Mouse (Mus musculus): ENCODE results near the gene Golga1. TPM values are rescaled to one million over a fixed set of nuclear protein-coding genes. Genes with fewer than 3 reads are reported as not detected.

The Golga1 gene
- total and polyA plus RNA-seq, 3 experiments = 1.9 to 29.4 (median 26.7) TPM

DNA sequence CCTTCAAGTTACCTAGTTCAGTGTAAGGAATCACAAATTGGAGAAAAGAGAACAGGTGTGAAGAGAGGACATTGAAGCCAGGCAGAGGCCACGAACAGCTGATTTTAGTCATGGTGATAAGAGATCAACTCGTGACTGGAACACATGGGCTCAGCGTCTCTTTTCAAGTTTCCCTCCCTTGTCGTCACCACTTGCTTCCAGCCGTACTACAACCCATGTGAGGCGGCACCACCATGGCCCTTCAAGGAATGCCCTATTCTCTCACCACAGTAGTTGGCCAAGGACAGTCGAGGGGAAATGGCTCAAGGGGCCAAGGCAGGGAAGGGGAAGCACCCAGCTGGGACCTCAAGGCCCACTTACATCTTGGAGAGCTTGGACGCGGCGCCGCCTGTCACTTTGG, 61.0 kb downstream of the Golga1 start:
- no peaks in the 10 kb centered on the region for H3K9me3 ChIP-seq (replicated peaks)
- ATAC-seq (ENCODE audit: extremely low read depth, insufficient number of reproducible peaks, low FRiP score, poor library complexity, severe bottlenecking) = no peak
- no peaks in the 10 kb centered on the region for H3K27me3 ChIP-seq (ENCODE audit: insufficient read depth, low read length)
- H3K36me3 ChIP-seq (replicated peaks) = peaks cover 55% of the 10 kb centered on the region
- H3K4me1 ChIP-seq (ENCODE audit: insufficient read depth, low read depth, low read length) = peaks cover 67% of the 10 kb centered on the region
- H3K4me3 ChIP-seq (ENCODE audit: low read depth, low read length) = peak overlapping the region; percentile 92
- TF ChIP-seq GATA1 (IDR thresholded peaks at IDR 0.05; ENCODE audit: borderline replicate concordance, low read length) = no peak
- TF ChIP-seq TAL1 (conservative IDR thresholded peaks at IDR 0.05; ENCODE audit: low read depth, low read length) = no peak
- TF ChIP-seq GATA2 (IDR thresholded peaks at IDR 0.05; ENCODE audit: borderline replicate concordance, low read depth, low read length) = no peak
- no peak for TF ChIP-seq CTCF (IDR thresholded peaks at IDR 0.05; ENCODE audit: low read depth, low read length)
- no peak for TF ChIP-seq POLR2AphosphoS5 (IDR thresholded peaks at IDR 0.05; ENCODE audit: insufficient replicate concordance, low read depth, low read length)
- peak; percentile 20 for DNase-seq (ENCODE audit: low spot score)

- Histone ChIP-seq H3K27me3 (ENCODE audit: insufficient read depth, low read length) (no peaks in the 10 kb centered on the region), H3K9me3 (replicated peaks) (no peaks in the 10 kb centered on the region), H3K4me3 (ENCODE audit: low read depth, low read length) (peak overlapping the region; percentile 92), H3K4me1 (ENCODE audit: insufficient read depth, low read depth, low read length) (peaks cover 67% of the 10 kb centered on the region), H3K36me3 (replicated peaks) (peaks cover 59% of the 10 kb centered on the region)
- ATAC-seq (ENCODE audit: extremely low read depth, insufficient number of reproducible peaks, low FRiP score, poor library complexity, severe bottlenecking) (no peak), DNase-seq (ENCODE audit: low spot score) (no peak)
- TF ChIP-seq POLR2AphosphoS5 (IDR thresholded peaks at IDR 0.05; ENCODE audit: insufficient replicate concordance, low read depth, low read length) (no peak), GATA1 (IDR thresholded peaks at IDR 0.05; ENCODE audit: borderline replicate concordance, low read length) (no peak), GATA2 (IDR thresholded peaks at IDR 0.05; ENCODE audit: borderline replicate concordance, low read depth, low read length) (no peak), CTCF (IDR thresholded peaks at IDR 0.05; ENCODE audit: low read depth, low read length) (no peak), TAL1 (conservative IDR thresholded peaks at IDR 0.05; ENCODE audit: low read depth, low read length) (no peak)
These were observed 61.8 kb downstream of the Golga1 start for GRCm38 (mm10) chr2:39003512-39003911.

DNA sequence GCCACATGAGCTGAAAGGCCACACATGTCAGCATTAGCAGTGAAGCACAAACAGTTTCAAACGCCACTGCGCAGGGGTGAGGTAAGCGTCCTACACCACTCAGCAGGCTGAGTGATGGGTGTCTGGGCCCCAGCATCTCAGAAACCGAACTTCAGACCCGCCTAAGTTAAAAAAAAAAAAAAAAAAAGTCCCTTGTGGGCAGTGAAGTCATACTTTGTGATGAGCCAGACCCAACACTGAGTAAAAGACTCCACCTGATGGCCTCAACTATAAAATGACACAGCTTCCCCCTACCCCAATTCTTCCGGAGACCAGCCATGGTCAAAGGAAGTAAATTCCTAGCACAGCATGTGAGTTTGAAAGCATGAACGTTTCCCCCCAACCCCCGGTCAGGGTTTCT, 62.2 kb downstream of the Golga1 start:
- Histone ChIP-seq H3K36me3 (replicated peaks) (peaks cover 59% of the 10 kb centered on the region), H3K9me3 (replicated peaks) (no peaks in the 10 kb centered on the region), H3K27me3 (ENCODE audit: insufficient read depth, low read length) (no peaks in the 10 kb centered on the region), H3K4me3 (ENCODE audit: low read depth, low read length) (peak overlapping the region; percentile 92), H3K4me1 (ENCODE audit: insufficient read depth, low read depth, low read length) (peaks cover 70% of the 10 kb centered on the region)
- ATAC-seq (ENCODE audit: extremely low read depth, insufficient number of reproducible peaks, low FRiP score, poor library complexity, severe bottlenecking) (no peak), DNase-seq (ENCODE audit: low spot score) (peak; percentile 20)
- TF ChIP-seq POLR2AphosphoS5 (IDR thresholded peaks at IDR 0.05; ENCODE audit: insufficient replicate concordance, low read depth, low read length) (no peak), GATA1 (IDR thresholded peaks at IDR 0.05; ENCODE audit: borderline replicate concordance, low read length) (no peak), CTCF (IDR thresholded peaks at IDR 0.05; ENCODE audit: low read depth, low read length) (no peak), GATA2 (IDR thresholded peaks at IDR 0.05; ENCODE audit: borderline replicate concordance, low read depth, low read length) (no peak), TAL1 (conservative IDR thresholded peaks at IDR 0.05; ENCODE audit: low read depth, low read length) (no peak)

GRCm38 (mm10) chr2:39001866-39002265, 63.5 kb downstream of the Golga1 start:
- DNase-seq (ENCODE audit: low spot score) (no peak), ATAC-seq (ENCODE audit: extremely low read depth, insufficient number of reproducible peaks, low FRiP score, poor library complexity, severe bottlenecking) (no peak)
- TF ChIP-seq POLR2AphosphoS5 (IDR thresholded peaks at IDR 0.05; ENCODE audit: insufficient replicate concordance, low read depth, low read length) (no peak), GATA2 (IDR thresholded peaks at IDR 0.05; ENCODE audit: borderline replicate concordance, low read depth, low read length) (no peak)
- H3K4me1 ChIP-seq (ENCODE audit: insufficient read depth, low read depth, low read length) = peaks cover 77% of the 10 kb centered on the region
- H3K36me3 ChIP-seq (replicated peaks) = peaks cover 59% of the 10 kb centered on the region
- H3K4me3 ChIP-seq (ENCODE audit: low read depth, low read length) = peak overlapping the region; percentile 55; the same call in 1 of the 2 replicates
- H3K9me3 ChIP-seq (replicated peaks) = no peaks in the 10 kb centered on the region
- H3K27me3 ChIP-seq (ENCODE audit: insufficient read depth, low read length) = no peaks in the 10 kb centered on the region

GRCm38 (mm10) chr2:39000587-39000919, 64.8 kb downstream of the Golga1 start:
- ATAC-seq (ENCODE audit: extremely low read depth, insufficient number of reproducible peaks, low FRiP score, poor library complexity, severe bottlenecking) (no peak), DNase-seq (ENCODE audit: low spot score) (no peak)
- no peaks in the 10 kb centered on the region for H3K9me3 ChIP-seq (replicated peaks)
- no peak for TF ChIP-seq GATA1 (IDR thresholded peaks at IDR 0.05; ENCODE audit: borderline replicate concordance, low read length)
- TF ChIP-seq CTCF (IDR thresholded peaks at IDR 0.05; ENCODE audit: low read depth, low read length) = no peak
- TF ChIP-seq GATA2 (IDR thresholded peaks at IDR 0.05; ENCODE audit: borderline replicate concordance, low read depth, low read length) = no peak
- TF ChIP-seq TAL1 (conservative IDR thresholded peaks at IDR 0.05; ENCODE audit: low read depth, low read length) = no peak
- TF ChIP-seq POLR2AphosphoS5 (IDR thresholded peaks at IDR 0.05; ENCODE audit: insufficient replicate concordance, low read depth, low read length) = no peak
- H3K36me3 ChIP-seq (replicated peaks) = peaks cover 57% of the 10 kb centered on the region
- H3K4me3 ChIP-seq (ENCODE audit: low read depth, low read length) = no peak overlapping the region
- peaks cover 69% of the 10 kb centered on the region for H3K4me1 ChIP-seq (ENCODE audit: insufficient read depth, low read depth, low read length)
- H3K27me3 ChIP-seq (ENCODE audit: insufficient read depth, low read length) = no peaks in the 10 kb centered on the region

- H3K36me3 ChIP-seq (replicated peaks) = peaks cover 57% of the 10 kb centered on the region
- DNase-seq (ENCODE audit: low spot score) (no peak), ATAC-seq (ENCODE audit: extremely low read depth, insufficient number of reproducible peaks, low FRiP score, poor library complexity, severe bottlenecking) (no peak)
- no peaks in the 10 kb centered on the region for H3K27me3 ChIP-seq (ENCODE audit: insufficient read depth, low read length)
- TF ChIP-seq TAL1 (conservative IDR thresholded peaks at IDR 0.05; ENCODE audit: low read depth, low read length) (no peak), GATA1 (IDR thresholded peaks at IDR 0.05; ENCODE audit: borderline replicate concordance, low read length) (no peak), POLR2AphosphoS5 (IDR thresholded peaks at IDR 0.05; ENCODE audit: insufficient replicate concordance, low read depth, low read length) (peak; percentile 81)
- H3K4me1 ChIP-seq (ENCODE audit: insufficient read depth, low read depth, low read length) = peaks cover 69% of the 10 kb centered on the region
- no peak overlapping the region for H3K4me3 ChIP-seq (ENCODE audit: low read depth, low read length)
- H3K9me3 ChIP-seq (replicated peaks) = no peaks in the 10 kb centered on the region
These were observed 65.3 kb downstream of the Golga1 start for GRCm38 (mm10) chr2:38999910-39000586.

Data from G1E (cell line).